Mouse (Mus musculus) gastrocnemius, adult 18-20 months (tissue): ENCODE results near the gene Olfr974. TPM values are rescaled to one million over a fixed set of nuclear protein-coding genes. Genes with fewer than 3 reads are reported as not detected.
"Not testable (repeated sequence)": the region's sequence is repeated elsewhere in the genome, so short reads cannot be mapped to it uniquely, and the experiment has no call there.

Experiments
- DNase-seq: peaks from one replicate; pipeline ENCODE4 v3.0.0; 2021; ENCODE audit warnings: low spot score
- long read RNA-seq, 2 experiments: library from polyadenylated mRNA; stranded (forward); transcript quantifications; one replicate each; pipeline ENCODE4 v2.0.0; 2021
- total RNA-seq, 2 experiments: library from RNA; stranded (reverse); gene quantifications; 2 replicates each; pipeline ENCODE4 v1.2.3; 2021

Olfr974 gene
- not detected for total RNA-seq
- long read RNA-seq, experiment 1: 0 reads
- long read RNA-seq, experiment 2: 0 reads

DNA sequence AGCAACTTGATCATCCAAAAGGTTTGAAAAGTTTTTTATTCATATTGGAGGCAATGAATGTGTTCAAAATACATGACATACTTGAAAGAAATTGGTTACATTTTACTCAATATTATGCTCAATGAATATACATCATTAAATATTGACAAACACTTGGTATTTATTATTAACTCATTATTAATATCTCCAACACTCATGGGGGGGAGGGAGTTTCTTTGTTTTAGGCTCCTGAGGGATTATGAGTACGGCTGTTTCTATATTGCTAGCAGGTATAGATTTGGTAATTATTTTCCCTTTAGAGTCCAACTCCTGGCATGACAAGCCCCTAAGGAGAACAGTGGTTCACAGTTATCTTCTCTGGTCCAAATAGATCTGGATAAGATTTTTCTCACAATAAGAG is at the start of gene Olfr974:
Gene Olfr974, plus strand, starts transcription at position 301 of the 400 bp plus-strand sequence.
- DNase-seq: no peak

DNA sequence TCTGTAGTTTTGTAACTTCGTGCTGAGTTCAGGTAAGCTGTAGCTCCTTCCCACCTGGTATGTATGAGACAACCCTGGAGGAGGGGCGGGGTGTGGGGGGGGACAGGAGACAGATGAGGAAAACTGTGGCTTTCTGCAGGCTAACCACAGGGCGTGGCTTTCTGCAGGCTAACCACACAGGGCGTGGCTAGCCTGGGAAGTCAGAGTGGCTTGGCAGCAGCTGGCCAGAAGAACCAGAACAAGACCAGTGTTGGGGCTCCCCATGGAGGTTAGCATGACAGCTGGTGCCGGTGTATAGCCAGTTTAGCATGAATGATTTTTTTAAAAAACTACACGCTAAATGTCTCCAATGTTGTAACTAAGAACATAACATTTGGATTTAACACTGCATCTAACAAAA is 32.2 kb upstream of the Olfr974 start:
- no peak for DNase-seq

DNA sequence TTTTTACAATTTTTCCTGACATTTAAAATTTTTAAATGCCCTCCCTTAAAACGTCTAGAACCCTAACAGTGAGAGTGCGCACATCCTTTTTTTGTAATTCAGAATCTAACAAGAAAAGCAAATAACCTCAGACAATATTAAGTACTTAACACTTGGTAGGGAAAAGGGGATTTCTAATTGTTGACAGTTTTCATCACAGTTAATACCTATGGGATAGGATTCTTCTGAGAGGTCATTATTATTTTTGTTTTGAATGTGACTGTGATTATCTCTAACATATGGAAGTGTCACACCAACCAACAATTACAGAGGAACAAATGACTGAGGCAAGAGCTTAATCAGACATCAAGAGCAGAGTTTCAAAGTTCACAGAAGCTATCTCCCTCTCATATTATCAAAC is 30.3 kb upstream of the Olfr974 start, which contains the start of gene Olfr229:
Gene Olfr229, plus strand, starts transcription at position 301 of the 400 bp plus-strand sequence.
- no peak for DNase-seq

DNA sequence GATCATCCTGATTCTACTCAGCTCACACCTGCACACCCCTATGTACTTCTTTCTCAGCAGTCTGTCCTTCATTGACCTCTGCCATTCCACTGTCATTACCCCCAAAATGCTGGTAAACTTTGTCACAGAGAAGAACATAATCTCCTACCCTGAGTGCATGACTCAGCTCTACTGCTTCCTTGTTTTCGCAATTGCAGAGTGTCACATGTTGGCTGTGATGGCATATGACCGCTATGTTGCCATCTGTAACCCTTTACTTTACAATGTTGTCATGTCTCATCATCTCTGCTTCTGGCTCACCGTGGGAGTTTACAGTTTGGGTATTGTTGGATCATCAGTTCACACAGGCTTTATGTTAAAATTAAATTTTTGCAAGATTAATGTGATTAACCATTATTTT is 27.4 kb upstream of the Olfr974 start:
- DNase-seq: no peak

- not testable (repeated sequence) for DNase-seq
These were observed 9.1 kb upstream of the Olfr974 start for GRCm38 (mm10) chr9:39927975-39928836.

DNA sequence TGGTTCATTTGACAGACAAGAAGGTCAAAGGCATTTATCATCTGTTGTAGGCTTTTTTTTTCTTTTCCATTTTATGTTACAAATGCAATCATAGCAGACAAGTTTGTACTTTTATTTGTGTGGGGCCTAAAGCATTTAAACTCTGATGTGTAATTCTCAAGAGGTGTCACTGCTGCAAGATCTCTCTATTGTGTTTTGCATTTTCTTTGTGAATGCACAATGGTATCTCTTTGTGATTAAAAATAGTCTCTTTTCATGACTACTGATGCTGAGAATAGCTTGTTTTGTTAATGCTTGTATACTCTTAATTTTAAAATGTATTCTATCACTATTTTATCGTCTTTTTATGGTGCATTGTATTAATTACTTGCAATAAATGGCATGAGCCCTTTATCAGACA is 8.5 kb upstream of the Olfr974 start:
- not testable (repeated sequence) for DNase-seq

GRCm38 (mm10) chr9:39951946-39952345 is 14.6 kb downstream of the Olfr974 start, which contains the start of gene Olfr975:
Olfr975 (minus strand) TSS chr9:39952046.
- DNase-seq: no peak

- DNase-seq: not testable (repeated sequence)
These were observed 23.7 kb downstream of the Olfr974 start, which contains the start of gene Olfr976 for GRCm38 (mm10) chr9:39961033-39961432. Olfr976 (minus strand) TSS chr9:39961133.

GRCm38 (mm10) chr9:39976581-39977145 is 39.4 kb downstream of the Olfr974 start:
- not testable (repeated sequence) for DNase-seq

DNA sequence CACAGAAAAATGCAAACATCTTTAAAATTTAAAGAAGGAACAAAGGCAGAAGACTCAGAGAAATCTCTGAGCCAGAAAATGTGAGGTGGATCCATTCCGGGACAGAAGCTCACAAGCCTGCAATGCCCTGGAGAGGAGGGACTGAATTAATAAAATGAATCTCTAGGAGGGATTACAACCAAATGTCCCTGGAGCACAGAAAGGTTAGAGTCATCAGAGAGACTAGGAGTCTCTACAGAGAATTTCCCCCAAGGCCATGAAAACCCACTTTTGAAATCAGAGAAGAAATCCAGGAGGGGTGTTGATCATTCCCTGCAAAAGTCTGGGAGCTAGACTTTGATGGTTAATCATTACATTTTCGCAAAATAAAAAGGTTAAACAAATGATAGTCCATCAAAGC is 54.5 kb downstream of the Olfr974 start, which contains the start of gene Olfr978:
Gene Olfr978, plus strand, starts transcription at position 301 of the 400 bp plus-strand sequence.
- DNase-seq: no peak

Other genes starting within 250 kb of the Olfr974 start
- gene Olfr149, start 230.4 kb upstream of the Olfr974 start, total RNA-seq: not detected
- gene Olfr965, start 226.1 kb upstream of the Olfr974 start, total RNA-seq: not detected
- gene Olfr150, start 206.5 kb upstream of the Olfr974 start, total RNA-seq: not detected
- not detected for gene Olfr967, start 191.3 kb upstream of the Olfr974 start, total RNA-seq
- gene Olfr968, start 154.2 kb upstream of the Olfr974 start, total RNA-seq: not detected
- gene Olfr969, start 146.6 kb upstream of the Olfr974 start, total RNA-seq: not detected
- not detected for gene Olfr970, start 128.6 kb upstream of the Olfr974 start, total RNA-seq
- not detected for gene Olfr971, start 100.6 kb upstream of the Olfr974 start, total RNA-seq
- not detected for gene Olfr972, start 71.1 kb upstream of the Olfr974 start, total RNA-seq
- not detected for gene Olfr229, start 30.2 kb upstream of the Olfr974 start, total RNA-seq
- not detected for gene Olfr975, start 14.5 kb downstream of the Olfr974 start, total RNA-seq
- not detected for gene Olfr976, start 23.6 kb downstream of the Olfr974 start, total RNA-seq
- not detected for gene Olfr978, start 54.6 kb downstream of the Olfr974 start, total RNA-seq
- gene Olfr979, start 66.0 kb downstream of the Olfr974 start, total RNA-seq: not detected
- gene Olfr980, start 72.1 kb downstream of the Olfr974 start, total RNA-seq: not detected
- gene Olfr981, start 84.0 kb downstream of the Olfr974 start, total RNA-seq: not detected
- not detected for gene Olfr982, start 136.3 kb downstream of the Olfr974 start, total RNA-seq
- not detected for gene Olfr983, start 156.1 kb downstream of the Olfr974 start, total RNA-seq
- not detected for gene Olfr984, start 176.7 kb downstream of the Olfr974 start, total RNA-seq
- gene Olfr985, start 192.7 kb downstream of the Olfr974 start, total RNA-seq: not detected
- not detected for gene Tmem225, start 210.6 kb downstream of the Olfr974 start, total RNA-seq
- not detected for gene Olfr986, start 243.4 kb downstream of the Olfr974 start, total RNA-seq